Mouse (Mus musculus) retina, adult 2 months (tissue): ENCODE measurements around the gene Ranbp10.

Experiments used
- DNase-seq: peaks from one replicate; pipeline ENCODE4 v3.0.0-alpha.2; 2012; ENCODE audit warnings: low read depth, low spot score

Ranbp10 gene

DNA sequence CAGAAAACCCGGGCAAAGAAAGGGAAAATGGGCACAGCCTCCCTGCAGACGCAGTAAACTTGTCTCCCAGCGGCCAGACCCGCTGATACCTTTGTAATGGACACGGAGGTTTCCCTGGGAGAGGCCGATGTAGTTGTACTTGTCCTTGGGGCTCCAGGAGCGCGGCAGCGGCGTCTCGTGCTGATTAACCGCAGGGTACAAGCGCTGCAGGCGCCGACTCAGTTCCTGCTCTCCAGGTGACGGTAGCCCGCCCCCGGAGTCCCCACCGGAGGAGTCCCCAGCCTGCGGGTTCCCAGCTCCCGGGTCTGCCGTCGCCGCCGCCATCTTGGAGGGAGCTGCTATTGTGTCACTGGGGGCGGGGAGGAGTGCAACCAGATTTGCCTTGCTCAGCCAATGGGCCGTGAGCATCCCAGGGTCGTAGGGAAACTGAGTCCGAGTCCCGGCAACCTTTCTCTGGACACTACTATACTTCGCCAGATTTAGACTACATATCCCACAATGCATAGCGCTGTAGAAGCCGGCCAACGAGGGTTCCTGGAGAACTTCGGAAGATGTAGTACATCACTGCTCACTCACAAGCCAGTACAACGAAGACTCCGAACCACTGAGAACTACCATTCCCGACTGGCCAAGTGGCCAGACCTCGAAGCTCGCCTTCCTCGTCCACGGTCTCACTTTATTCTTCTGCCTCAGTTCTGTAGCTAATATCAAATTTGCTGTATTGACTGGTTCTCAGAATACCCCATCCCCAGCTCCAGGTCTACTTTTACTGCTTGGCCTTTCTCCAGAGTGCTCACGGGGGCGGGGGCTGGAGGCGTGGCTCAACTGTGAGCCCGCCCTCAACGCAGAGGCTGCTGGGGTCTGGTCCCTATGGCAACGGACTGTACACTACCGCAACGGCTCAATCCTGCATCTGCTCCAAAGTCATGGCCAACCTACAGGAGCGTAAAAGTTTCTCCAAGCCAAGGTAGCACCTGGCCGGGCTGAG, at the start of gene Ranbp10, which contains the start of gene Tsnaxip1:
TSS of gene Ranbp10 (minus strand) at position 490 of the 988 bp plus-strand sequence.
TSS of gene Tsnaxip1 (plus strand) at position 871 of the 988 bp plus-strand sequence.
- DNase-seq = peak; percentile 96

DNA sequence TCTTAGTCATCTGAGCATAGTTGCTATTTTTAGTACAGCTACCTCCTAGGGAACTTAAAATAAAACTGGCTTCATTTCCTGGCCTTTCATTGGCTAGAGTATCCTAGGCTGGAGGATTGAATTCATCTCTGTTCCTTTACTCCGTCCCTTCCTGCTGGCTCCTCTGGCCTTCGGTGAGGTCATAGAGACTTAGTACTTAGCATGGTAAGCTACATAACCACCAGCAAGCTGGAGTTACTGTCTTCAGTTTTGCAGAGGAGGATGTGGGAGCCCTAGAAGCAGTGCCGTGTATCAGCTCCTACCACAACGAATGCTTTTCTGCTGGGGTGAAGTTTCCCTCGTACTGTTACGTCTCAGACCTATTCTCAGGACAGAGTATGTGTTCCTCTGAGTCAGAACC, 47.2 kb upstream of the Ranbp10 start:
- DNase-seq = no peak

DNA sequence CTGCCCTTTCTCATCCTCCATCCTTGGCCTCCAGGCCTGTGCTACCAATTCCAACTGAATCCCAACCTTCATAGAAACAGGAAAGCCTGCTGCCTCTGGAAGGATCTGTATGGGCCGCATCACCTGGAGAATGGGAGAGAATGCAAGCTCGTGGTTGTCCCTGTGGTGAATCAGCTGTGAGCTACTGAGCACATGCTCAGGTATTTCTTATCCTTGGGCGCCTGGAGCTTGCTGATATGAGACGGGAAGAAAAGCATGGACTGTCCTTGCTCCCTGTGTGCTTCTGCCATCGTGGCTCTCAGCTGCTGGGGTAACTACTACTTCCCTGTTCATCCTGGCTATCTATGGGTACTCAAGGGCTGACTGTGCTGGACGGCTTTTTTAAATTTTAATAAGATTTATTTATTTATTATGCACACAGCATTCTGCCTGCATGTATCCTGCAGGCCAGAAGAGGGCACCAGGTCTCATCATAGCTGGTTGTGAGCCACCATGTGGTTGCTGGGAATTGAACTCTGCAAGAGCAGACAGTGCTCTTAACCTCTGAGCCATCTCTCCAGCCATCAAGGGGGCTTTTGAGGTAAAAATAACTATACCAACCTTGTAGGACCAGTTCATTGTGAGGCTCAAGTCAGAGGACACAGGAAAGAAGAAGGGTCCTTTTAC, 39.3 kb upstream of the Ranbp10 start:
- no peak for DNase-seq

DNA sequence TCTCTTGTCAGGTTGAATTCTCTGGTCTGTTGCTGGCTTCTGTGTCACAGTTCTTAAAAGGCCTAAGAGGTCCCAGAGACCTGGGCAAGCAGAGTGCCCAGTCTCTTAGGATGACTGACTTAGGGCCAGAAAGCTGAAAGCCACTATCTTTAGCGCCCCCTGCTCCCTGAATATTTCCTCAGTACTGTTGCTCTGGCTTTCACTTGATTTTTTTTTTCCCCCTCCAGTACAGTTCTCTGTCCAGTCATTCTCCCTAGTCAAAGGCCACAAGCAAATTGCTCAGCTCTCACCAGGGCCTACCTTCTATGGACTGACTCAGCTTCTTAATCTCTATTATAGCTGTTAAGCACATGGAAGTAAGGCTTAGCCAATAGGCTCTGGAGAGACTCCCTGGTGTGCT, 34.8 kb upstream of the Ranbp10 start:
- DNase-seq = no peak

DNA sequence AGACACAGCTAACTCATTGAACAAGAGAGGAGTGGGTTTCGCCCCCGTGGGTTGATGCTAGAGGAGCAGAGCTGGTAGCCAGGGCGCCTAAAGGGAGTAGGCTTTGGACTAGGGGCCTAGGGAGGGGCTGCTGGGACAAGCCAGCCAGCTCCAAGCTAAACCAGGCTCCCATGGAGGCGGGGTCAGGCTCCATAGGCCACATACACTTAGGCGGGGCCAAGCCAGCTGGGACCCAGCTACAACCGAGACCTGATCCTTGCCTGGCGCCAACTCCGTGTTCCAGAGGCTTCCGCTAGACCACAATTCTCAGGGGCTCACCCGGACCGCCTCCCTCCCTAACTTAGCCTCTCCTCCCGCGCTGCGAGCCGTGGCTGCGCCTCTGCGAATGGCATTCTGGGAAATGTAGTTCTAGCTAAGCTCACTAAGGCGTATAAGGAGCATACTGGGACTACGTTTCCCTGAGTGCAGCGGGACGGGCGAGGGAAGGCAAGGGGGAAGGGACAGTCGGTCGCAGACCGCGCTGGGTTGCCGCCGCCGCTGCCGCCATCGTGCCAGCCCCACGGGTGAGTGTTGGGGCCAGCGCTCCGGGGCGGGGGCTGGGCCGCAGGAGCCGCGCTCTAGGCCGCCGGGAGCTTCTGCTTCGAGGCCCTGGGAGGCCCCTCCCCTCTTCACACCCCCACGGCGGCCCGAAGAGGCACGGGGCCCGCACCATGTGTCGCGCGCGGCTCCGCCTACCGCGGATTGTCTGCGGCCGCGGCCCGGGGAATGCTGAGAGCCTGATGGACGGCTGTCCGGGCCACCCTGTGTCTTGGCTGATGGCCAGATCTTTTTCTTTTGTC, 33.2 kb upstream of the Ranbp10 start, which contains the start of gene Nutf2:
TSS of gene Nutf2 (plus strand) at position 438 of the 839 bp plus-strand sequence.
- peak; percentile 93 for DNase-seq

DNA sequence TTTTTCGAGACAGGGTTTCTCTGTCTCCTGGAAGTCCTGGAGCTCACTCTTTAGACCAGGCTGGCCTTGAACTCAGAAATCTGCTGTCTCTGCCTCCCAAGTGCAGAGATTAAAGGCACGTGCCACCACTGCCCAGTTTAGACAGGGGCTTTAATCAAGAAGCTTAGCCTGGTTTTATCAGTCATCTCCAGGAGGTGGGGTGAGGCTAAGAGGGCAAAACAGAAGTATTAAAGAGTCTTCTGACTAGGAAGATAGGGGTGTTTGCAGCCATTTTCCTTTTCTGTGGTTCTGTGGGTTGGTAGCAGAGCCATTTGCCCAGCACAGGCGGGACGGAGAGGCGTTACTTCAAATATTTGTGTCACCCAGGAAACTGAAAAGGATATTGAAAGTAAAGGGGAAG, 32.2 kb upstream of the Ranbp10 start:
- DNase-seq = no peak

DNA sequence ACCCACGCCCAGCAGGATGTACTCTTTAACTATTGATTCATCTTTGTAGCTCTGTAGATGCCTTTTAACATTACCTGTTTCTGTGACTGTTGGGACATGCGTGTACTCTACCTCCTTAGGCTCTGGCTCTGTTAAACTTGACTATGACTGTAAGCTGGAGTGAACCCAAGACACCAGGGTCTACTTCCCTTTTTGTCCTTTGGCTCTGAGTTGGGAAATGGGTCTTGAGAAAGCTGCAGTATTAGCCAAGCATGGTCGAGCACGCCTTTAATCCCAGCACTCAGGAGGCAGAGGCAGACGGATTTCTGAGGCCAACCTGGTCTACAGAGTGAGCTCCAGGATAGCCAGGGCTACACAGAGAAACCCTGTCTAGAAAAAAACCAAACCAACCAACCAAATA, 31.3 kb upstream of the Ranbp10 start:
- DNase-seq = no peak

DNA sequence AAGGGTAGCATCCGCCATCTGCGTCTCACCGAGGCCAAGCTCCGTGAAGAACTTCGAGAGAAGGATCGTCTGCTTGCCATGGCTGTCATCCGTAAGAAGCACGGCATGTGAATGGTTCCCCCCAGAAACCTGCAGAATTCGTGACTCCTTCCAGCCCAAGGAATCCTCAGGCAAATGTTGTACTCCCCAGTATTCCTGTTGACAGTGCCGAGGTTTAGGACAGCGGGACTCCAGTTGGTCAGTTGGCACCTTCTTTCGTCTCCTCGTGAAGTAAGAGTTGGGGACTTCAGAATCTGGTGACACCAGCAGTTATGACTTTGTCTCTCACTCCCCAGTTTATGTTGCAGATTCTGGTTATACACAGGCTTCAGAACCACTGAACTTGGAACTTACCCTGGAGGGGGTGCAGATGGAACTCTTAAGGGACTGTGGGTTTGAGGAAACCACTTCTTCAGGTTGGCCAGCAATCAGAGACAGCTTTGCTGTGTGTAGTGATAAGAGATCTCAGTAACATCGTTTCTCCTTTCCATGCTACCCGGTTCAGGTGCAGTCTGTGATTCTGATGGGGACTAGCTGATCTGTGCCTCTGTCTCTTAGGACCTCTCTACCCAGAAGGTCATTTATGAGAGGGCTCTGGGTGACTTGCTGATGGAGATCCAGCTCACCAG, 29.2 kb upstream of the Ranbp10 start:
- DNase-seq = no peak

DNA sequence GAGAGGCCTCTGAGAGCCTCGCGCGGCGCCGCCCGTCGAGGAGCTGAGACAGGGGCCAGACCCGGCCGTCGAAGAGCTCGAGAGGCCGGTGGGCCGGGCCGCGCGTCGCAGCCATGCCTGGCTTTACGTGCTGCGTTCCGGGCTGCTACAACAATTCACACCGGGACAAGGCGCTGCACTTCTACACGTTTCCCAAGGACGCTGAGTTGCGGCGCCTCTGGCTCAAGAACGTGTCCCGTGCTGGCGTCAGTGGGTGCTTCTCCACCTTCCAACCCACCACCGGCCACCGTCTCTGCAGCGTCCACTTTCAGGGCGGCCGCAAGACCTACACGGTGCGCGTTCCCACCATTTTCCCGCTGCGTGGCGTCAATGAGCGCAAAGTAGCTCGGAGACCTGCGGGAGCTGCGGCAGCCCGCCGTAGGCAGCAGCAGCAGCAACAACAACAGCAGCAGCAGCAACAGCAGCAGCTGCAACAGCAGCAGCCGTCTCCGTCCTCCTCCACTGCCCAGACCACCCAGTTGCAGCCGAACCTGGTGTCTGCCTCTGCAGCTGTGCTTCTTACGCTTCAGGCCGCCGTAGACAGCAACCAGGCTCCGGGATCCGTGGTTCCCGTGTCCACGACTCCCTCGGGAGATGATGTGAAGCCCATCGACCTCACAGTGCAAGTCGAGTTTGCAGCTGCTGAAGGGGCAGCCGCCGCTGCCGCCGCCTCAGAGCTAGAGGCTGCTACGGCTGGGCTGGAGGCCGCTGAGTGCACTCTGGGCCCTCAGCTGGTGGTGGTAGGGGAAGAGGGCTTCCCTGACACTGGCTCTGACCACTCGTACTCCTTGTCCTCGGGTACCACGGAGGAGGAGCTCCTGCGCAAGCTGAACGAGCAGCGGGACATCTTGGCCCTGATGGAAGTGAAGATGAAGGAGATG, 28.4 kb upstream of the Ranbp10 start:
- no peak for DNase-seq

DNA sequence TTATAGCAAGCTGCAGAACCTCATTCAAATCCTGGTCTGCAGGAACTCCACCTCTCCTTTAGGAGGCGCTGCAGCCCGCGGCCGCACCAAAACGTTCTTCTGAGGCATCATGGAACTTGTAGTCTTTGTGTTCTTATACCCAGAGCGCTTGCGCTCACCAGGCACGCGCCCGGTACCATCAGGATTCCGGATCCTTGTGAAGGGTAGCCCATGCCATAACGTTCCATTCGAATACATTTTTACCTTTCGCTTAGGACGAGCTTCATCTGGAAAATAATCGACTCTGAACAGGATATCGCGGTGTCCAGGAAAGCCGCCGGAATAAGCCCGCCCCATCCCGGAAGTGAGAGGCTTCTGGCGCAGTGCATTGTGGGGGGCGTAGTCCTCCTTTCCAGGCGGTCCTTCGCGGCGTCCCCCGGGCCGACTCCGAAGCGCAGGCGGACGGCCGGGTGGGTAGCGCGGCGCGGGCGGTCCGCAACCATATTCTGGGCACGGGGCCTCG, 27.6 kb upstream of the Ranbp10 start, which contains the start of gene Thap11:
TSS of gene Thap11 (plus strand) at position 418 of the 502 bp plus-strand sequence.
- DNase-seq = peak; percentile 84

DNA sequence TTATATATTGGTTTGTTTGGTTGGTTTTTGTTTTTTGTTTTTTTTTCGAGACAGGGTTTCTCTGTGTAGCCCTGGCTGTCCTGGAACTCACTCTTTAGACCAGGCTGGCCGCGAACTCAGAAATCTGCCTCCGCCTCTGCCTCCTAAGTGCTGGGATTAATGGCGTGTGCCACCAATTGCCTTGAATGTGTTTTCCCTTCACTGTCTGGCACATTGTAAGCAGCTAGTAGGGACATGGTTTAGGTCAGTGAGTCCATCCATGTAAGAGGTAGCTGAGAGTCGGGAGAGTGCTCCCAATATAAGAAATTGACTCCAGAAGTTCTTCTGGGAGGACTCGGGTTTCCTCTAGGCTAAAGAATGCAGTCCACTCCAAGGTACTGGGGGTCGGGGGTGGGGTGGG, 27.2 kb upstream of the Ranbp10 start:
- no peak for DNase-seq

DNA sequence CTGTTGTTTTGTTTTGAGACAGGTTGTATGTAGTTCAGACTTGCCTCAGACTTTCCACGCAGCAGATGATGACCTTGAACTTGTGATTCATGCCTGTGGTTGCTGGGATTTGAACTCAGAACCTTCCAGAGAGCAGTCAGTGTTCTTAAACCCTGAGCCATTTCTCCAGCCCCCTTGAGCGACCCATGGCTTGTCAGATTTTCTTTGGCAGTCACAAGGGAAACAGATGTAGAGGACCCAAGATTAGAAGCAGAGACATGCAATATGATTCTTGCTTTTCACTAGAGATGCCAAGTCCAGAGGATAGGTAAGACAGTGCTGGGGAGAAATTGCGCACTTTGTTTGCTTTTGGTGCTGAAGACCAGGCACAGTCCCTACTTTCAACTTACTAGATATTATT, 26.0 kb upstream of the Ranbp10 start, which contains the start of gene Cenpt:
TSS of gene Cenpt (minus strand) at position 101 of the 400 bp plus-strand sequence.
- DNase-seq = no peak

DNA sequence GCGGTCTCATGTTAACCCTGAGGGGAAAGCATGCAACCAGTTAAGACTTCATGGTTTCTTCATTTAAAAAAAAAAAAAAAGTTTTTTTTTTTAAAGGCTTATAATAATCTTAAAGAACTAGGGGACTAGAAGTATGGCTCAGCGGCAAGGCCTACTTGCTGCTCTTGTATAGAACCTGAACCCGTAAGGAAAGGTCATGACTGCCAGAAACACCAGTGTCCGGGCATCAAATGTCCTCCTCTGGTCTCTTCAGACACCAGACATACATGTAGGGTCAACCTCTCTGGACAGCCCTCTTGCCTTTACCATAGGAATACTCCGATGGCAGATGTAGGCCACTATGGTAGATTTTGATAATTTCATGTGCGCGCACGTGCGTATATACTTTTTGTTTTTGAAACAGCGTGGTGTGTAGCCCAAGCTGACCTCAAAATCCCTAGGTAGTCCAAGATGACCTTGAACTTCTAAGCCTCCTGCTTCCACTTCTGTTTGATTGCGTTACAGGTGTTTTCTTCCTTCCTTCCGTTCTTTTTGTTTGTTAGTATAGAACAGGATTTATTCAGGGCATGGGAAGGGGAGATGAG, 25.1 kb upstream of the Ranbp10 start:
- DNase-seq = no peak

DNA sequence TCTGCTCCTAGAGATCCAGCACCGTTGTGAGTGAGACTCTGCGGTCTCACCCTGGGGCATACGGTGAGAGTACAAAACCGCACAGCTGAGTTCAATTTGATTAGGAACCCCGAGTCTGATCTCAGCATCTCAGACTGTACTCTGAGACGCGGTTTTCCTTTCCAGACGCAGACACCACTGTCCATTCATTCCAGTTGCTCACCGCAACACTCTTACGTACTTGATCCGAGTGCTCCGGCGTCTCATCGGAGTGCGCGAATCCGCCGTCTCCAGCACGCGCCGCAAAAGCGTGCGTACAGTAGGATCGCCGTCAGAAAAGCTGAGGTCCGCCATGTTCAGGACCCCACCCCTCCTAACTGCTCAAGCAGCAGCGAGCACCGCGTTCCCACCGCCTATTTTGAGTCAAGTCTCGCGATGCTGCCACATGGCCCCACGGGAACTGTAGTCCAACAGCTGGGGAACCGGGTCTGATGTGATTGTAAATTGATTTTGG, 24.5 kb upstream of the Ranbp10 start:
- no peak for DNase-seq

DNA sequence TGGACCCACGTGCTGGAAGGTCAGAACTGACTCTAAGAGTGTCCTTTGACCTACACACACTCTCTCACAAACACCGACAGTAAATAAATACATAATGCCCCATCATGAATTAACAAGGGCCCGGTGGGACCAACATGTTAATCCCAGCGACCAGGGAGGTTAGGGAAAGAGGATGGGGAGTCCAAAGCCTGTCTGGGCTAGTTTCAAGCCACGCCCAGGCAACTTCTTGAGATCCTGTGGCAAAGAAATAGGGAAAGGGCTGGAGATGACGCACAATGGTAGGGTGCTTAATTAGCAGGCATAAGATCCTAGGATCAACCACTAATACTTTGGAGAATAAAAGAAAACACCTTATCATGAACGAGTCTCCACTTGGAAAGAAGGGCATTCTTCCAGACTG, 23.5 kb upstream of the Ranbp10 start:
- DNase-seq = no peak

DNA sequence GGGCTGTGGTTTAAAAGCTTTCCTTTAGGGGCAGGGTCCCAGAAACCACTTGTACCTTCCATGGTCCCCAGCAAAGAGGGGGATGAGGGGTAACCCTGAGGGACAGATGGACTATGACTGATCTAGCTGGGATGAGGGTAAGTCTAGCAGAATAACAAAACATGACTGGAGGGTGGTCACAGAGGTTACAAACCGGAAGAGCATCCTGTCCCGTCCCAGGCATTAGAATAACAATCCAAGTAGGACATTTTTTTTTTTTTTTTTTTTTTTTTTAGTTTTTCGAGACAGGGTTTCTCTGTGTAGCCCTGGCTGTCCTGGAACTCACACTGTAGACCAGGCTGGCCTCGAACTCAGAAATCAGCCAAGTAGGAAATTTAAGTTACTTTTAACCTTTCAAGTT, 22.9 kb upstream of the Ranbp10 start:
- DNase-seq = no peak

DNA sequence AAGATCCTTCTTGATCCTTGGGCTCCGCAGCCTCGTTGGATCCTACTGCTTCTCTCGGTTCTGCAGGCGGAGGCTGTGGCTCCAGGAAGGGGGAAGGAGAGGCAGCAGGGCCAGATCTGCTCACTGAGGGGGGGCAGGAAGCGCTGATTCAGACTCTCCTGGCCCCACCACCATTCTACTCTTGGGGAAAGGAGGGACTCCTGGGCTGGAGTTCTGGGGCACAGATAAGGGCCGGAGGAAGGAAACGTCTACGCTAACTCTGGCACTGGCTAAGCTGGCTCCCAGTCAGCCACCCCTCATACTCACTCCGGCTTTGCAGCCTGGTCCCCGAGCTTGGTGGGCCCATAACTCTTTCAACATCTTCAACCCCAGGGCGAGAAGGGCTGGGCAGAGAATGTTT, 19.5 kb upstream of the Ranbp10 start:
- DNase-seq = no peak

DNA sequence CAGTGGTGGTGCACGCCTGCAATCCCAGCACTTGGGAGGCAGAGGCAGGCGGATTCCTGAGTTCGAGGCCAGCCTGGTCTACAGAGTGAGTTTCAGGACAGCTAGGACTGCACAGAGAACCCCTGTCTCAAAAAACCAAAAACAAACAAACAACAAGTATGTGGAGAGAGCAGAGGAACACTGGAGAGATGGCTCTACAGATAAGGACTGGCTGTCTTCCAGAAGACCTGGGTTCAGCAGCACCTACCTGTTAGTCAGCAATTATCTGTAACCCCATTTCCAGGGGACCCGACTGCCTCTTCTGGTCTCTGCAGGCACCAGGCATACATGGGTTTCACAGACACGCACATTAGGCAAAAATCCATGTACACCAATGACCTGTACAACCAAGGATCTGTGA, 12.1 kb upstream of the Ranbp10 start:
- DNase-seq = no peak

DNA sequence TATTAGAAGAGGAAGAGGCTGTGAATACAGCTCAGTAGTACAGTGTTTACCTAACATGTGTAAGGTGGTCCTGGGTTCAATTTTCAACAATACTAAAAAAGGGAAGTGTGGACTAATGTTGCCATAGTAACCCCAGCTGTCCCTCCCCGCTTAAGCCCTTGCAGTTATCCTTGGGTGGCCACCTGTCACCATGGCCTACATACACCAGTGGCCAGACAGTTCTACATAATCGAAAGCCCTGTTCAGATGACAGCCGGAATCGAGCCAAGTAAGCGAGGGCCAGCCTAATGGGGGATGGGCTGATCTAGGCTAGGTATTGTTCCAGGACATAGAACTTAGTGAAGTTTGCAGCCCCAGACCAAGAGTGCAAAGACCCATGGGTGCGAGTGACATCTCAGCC, 9.8 kb upstream of the Ranbp10 start:
- DNase-seq = no peak
